Mouse (Mus musculus) neural tube, embryonic 10.5 days (tissue): ENCODE data around the gene Kcnk5.

ENCODE experiments used
- DNase-seq: peaks from one replicate; pipeline ENCODE4 v3.0.0-alpha.2; 2017; ENCODE audit warnings: low spot score; ENCODE audit errors: extremely low spot score

The Kcnk5 gene

GRCm38 (mm10) chr14:20116149-20116605, 65.4 kb downstream of the Kcnk5 start:
- no peak for DNase-seq

DNA sequence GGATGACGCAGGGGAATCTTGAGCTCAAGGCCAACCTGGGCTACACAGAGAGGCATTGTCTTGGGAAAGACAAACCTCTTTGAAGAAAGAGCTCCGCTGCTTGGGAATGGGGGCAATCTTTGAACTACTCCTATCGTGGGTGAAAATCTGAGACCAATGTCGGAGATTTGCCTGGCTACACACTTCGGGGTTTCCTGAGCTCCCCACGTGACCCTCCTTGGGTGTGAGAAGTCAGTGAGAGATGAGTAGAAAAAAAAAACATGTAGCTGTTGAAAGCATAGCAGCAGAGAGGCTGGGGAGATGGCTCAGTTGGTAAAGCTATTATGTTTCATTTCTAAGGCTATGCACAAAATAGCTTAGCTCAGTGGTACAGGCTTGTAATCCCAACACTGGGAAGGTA, 66.7 kb downstream of the Kcnk5 start:
- DNase-seq: no peak

- DNase-seq: peak; percentile 83
Observed at GRCm38 (mm10) chr14:20113964-20114363, 67.6 kb downstream of the Kcnk5 start.

DNA sequence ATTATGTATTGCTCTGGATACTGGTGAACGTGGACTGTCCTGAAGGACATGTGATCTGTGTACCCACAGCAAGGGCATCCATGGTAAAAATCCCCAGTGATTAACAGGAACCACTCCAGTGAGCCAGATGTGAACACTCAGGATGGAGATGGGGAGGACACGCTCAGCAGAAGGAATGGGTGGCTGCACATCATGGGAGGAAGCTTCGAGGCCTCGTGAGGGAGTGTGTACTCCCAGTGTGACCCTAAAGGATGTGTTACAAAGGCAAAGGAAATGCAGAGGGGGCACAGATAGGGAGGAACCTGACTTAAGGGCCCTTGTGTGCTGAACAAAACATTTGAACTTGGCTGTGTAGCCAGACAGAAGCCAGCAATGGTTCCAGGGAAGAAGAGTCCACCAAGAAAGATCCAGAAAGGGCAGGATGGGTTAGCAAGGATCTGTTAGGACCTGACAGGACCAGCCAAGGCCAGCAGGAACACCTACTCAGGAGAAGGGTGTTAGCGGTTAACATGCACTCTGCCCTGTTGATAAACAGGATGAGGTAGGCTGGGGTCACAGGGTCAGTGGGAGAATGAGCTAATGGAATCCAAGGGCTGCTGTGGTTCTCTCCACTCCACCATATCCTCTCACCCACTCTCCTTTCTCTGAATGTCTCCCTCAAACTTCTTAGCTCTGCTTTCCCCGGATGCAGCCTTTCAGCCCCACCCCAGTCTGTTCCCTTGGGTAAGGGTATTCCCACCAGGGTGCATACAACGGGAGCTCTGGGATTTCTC, 68.2 kb downstream of the Kcnk5 start:
- DNase-seq: no peak

DNA sequence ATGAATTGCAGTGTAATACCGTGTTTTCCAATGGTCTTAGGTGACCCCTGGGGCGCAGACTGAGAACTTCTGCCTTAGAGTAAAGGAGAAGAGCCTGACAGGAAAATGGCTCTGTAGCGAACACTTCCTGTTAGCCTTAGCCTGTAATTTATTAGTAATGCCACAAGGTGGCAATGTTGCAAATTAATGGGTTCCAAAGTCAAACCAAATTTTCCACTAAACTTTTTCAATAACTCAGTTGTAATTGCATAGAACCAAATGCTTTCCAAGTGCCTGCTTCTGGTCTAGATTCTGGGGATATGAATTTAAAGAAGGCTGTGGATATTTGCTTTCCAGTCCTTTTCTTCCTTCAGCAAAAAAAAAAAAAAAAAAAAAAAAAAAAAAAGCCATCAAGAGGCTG, 69.4 kb downstream of the Kcnk5 start:
- no peak for DNase-seq

- DNase-seq: no peak
Observed at GRCm38 (mm10) chr14:20110945-20111344, 70.7 kb downstream of the Kcnk5 start.

DNA sequence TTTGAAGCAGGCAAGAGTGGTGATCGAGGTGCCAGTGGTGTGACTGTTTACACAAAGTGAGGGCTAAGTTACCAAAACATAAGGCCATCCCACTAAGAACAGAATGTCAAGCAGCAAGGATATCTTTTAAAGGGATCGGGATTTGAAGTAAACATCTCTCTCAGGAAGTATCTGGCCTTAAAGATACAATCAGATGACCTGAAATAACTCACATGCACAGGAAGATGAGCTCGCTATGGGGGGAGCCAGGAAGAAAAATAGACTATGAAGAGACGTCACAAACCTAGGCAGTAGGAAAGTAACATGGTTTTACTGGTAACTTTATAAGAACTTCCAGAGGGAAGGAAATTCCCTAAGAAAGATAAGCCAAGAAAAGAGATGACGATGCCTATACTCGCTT, 75.3 kb downstream of the Kcnk5 start:
- DNase-seq: no peak

- DNase-seq: no peak
Observed at GRCm38 (mm10) chr14:20103207-20103606, 78.4 kb downstream of the Kcnk5 start.

GRCm38 (mm10) chr14:20098061-20098460, 83.5 kb downstream of the Kcnk5 start:
- DNase-seq: no peak

- DNase-seq: no peak
Observed at GRCm38 (mm10) chr14:20094942-20095341, 86.7 kb downstream of the Kcnk5 start.

DNA sequence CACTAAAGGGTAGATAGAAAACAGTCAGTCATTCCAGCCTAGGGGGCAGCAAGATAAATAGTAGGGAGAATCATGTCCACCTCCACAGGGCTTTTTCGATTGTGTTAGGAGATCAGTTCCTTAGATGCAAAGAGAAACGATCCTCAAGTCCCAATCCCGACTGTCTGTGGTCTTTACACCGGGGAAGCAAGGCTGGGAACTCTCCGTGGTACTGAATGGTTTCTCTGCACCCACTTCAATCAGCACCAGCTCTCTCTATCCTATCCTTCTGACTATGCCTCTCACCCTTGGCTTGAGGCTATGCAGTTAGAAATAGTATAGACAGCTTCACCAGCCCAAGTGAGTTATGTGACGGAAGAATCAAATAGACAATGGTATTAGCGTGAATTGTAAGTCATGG, 88.1 kb downstream of the Kcnk5 start:
- DNase-seq: peak; percentile 36
